Mouse (Mus musculus): ENCODE data around the gene Defb20.
A peak's percentile ranks its signal among the peaks of the same experiment; 100 is the strongest.
"Not testable (repeated sequence)": the region's sequence is repeated elsewhere in the genome, so short reads cannot be mapped to it uniquely, and the experiment has no call there.

The Defb20 gene

DNA sequence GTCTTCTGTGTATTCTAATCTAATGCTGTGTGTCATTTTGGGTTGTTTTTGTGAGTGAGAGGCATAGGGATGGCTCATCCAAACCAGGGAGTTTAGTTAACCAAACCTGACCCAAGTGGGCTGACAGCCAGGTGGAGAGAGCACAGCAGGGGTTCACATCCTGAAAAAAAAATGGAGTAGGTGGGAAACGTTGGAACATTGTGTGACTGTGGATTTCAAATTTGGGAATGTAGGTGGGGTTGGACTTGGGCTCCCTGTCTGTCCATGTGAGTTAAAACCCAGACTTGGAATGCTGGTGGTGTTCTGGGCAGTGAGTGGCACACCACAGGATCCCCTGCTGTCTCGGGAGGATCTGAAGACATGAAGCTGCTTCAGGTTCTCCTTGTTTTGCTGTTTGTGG lies at the start of gene Defb20:
TSS of gene Defb20 (plus strand) at position 301 of the 400 bp plus-strand sequence.
- no peak for DNase-seq (ENCODE audit: low read depth, low spot score)

DNA sequence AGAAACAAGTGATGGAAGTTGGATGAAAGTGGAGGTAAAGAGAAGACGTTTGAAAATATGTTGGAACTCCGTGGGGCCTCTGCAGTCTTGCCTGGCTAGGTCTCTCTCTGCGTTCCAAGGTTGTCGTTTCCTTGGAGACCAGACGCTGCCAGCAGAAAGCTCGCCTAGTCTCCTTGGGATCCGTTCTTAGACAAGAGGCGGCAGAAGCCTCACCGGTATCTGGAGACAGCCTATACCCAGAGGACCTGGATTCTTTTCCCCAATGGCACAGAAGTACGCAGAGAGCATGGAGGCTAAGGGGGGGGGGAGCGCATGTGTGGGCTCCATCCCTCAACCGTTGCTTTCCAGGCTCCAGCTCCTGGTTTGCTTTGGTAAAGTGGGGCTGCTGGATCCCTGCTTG lies 49.4 kb upstream of the Defb20 start:
- DNase-seq (ENCODE audit: low read depth, low spot score) = no peak

DNA sequence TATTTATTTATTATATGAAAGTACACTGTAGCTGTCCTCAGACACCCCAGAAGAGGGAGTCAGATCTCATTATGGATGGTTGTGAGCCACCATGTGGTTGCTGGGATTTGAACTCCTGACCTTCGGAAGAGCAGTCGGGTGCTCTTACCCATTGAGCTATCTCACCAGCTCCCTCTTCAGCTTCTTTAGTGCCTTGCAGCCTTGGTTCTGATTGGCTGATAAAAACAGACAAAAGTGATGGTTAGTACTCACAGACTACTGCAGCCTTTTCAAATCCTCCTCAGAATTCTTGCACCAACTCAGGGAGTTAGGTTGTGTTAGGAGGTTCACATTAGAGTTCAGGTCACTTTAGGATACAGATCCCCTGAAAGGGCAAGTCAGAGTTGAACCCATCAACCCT lies 48.4 kb upstream of the Defb20 start:
- DNase-seq (ENCODE audit: low read depth, low spot score) = not testable (repeated sequence)

DNA sequence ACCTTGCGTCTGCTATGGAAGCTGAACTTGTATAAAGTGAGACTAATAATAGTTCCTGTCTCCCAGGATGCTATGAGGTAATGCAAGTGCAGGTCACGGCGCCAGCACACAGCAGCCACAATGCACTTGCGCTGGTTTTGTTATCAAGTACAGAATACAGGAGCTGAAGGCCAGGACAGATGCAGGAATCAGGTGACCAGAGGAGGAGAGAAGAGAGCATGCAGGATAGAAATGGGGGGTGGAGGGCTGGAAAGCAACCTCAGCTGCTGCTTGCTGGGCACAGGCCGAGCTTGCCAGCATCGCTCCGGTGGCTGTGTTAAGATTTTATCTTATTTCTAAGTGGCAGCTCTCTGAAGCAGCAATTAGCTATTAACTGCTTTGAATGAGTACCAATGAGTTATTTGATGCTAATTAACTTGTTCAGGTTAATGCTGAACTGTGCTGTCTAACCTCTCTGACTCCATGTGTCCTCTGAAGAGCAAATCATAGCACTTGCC lies 40.4 kb upstream of the Defb20 start:
- DNase-seq (ENCODE audit: low read depth, low spot score) = no peak

DNA sequence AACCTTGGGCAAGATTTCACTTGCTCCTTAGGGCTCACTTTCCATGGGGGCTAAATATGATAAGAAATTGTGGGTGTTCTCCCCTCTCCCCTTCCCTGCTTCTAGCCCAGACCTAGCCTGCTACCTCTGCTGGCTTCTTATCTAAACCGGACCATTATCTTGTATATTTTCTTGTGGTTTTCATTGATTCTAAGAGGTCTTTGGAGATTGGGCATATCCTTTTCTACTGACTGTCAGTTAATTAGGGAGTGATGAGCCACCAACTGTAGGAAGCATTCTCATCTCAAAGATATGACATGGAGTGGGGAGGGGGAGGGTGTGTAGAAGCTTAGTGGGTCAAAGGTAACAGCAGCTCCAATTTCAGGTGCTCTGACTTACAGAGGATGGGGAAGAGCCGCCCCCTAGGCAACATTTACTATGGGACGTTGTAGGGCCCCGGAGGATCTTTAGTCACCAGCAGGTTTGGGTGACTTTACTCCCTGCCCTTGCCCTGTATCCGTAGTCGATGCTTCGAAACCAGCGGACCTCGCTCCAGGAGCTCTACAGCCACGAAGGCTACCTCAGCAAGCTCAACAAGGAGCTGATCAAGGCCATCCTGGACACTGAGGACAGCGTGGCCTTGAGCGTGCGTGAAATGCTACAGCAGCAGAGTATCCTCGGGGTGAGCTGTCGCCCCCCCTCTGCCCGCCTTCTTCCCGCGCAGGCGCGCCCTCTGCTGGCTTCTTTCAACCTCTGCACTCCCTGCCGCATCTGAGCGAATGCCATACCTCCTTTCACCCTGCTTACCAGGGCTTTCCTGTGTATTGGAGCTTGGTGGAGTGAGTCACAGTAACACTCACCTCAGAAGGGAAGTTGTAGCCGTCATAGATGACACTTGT lies 39.6 kb upstream of the Defb20 start:
- peak; percentile 67 for DNase-seq (ENCODE audit: low read depth, low spot score)

DNA sequence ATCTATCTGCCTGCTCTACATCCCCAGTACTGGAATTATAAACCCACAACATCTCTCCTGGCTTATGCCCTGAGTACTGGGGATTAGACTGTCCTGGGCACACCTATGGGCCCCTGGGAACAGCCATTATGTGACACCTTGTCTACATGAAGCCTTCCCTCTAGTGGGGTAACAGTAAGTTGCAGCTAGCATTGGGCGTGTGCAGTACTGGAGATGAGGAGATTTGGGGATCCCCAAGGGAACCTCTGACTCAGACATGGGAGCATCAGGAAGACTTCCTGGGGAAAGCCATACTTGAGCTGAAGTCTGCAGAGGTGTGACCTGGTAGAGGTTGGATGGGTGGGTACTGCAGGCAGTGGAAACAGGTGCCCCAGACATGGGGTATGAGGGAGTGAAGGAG lies 37.9 kb upstream of the Defb20 start:
- DNase-seq (ENCODE audit: low read depth, low spot score) = no peak

DNA sequence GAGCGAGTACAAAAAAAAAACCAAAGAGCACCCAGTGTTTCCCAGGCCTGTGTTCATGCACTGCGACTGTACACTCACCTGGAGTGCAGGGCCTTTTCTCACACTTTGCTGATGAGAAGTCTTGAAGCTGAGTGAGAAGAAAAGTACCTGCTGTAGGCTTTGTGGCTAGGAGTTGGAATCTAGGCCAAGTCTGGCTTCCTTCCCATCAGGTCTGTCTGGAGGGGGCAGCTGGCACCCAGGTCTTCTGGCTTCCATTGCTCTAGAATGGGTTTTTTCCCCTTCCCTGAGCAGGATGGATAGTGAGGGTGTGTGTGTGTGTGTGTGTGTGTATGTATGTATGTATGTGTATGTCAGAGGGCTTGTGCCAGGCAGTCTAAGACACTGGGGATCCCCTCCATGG lies 37.0 kb upstream of the Defb20 start:
- no peak for DNase-seq (ENCODE audit: low read depth, low spot score)

DNA sequence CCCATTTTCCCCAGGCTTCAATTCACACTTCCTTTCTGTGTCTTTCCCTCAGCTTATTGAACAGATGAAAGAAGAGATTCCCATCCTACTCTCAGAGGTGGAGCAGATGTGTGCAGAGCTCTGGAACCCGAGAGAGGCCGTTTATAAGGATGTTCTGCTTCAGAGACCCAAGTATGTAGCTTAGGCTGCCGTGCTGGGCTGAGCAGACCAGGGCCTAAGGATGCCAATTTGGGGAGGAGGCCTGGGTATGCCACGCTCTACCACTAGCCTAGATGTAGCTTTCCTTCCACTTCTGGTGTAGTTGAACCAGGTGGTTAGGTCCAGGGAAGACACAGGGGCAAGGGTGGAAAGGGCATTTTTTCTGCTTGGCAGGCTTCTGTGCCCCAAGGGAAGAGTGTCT lies 34.5 kb upstream of the Defb20 start:
- DNase-seq (ENCODE audit: low read depth, low spot score) = no peak

DNA sequence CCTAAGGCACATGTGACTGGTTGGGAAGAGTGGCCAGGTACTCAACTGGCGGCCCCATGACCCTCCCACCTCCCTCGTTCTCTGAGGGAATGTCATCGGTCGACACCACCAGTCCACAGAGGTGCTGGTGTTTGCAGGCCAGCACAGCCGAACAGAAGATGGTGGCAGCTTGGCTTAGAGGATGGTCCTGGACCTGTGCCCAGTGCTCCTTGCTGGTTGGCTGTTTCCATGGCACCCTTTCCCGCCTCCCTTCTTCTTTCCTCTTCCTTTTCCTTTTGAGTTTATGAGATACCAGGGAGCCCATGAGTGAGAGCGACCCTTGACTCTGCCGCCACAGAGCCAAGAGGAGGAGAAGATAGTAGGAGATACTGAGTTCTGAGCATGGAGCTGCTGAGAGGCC lies 33.6 kb upstream of the Defb20 start:
- no peak for DNase-seq (ENCODE audit: low read depth, low spot score)

DNA sequence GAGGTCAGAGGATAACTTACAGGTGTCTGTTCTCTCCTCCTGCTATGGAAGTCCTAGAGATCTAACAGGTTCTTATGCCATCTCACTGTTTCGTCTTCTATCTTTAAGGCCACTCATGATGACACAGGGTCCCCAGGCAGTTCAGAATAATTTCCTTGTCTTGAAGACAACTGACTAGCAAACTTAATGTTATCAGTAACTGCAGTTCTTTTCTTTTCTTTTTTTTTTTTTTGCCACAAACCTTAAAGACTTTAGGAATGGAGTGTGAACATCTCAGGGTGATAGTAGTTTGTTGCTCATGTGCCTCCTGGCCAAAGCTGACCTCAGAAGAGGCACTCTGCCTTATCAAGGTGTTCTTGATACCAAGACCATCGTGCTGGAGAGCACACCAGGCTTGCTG lies 30.2 kb upstream of the Defb20 start:
- no peak for DNase-seq (ENCODE audit: low read depth, low spot score)

DNA sequence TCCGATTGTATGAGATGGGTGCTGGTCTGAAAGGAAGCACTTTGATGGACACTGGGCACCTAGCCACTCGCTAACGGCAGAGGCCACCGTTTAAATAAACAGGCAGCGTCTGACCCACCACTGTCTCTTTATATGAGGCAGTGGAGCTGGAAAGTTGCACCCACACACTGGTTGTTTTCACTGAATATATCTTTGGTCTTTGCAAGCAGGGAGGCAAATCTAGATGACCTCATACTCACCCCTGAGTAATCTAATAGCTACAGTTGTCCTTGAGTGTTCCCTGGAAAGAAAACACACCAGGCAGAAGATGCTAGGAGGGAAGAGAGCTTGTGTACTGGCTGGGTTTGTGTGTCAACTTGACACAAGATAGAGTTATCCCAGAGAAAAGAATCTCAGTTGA lies 29.4 kb upstream of the Defb20 start:
- DNase-seq (ENCODE audit: low read depth, low spot score) = no peak

DNA sequence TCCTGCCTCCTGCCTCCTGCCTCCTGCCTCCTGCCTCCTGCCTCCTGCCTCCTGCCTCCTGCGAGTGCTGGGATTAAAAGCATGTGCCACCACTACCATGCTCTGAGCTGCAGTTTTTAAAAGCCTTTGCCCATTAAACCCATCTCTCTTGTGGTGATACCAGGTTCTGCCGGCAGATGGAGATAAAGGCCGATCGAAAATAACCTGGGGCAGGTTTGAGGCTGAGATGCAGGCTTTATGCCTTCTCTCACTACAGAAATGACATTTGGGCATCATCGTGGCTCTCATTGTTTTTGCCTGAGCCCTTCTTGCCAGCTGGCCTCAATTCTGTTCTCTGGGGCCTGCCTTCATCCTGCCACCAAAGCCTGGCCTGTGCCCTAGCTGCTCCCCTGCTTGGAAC lies 26.6 kb upstream of the Defb20 start:
- peak; percentile 54 for DNase-seq (ENCODE audit: low read depth, low spot score)

DNA sequence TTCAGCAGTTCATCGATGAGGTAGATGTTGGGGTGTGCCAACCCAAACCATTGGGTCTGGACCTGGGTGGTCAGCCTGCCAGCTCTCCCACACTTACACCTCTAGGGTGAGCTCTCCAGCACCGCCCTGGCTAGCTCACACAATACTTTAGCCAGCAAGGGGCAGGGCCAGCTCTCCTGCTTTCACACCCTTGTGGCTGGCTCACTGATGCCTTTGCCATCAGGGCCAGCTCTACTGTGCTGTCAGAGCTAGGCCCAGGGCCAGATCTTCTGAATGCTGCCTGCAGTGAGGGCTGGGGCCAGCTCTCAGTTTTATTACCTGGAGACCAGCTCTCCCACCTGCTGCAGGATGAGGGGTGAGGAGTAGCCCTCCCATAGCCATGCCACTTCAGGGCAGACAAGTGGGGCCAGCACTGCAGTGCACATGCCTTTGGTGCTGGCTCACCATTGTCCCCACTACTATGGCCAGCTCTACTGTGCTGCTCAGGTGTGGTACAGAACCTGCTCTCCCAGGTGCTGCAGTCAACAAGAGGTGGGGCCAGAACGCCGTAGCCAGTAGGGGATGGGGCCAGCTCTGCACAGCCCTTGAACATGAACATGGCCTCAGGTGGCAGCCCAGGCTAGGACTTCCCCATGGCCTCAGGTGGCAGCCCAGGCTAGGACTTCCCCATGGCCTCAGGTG lies 24.6 kb upstream of the Defb20 start:
- no peak for DNase-seq (ENCODE audit: low read depth, low spot score)

DNA sequence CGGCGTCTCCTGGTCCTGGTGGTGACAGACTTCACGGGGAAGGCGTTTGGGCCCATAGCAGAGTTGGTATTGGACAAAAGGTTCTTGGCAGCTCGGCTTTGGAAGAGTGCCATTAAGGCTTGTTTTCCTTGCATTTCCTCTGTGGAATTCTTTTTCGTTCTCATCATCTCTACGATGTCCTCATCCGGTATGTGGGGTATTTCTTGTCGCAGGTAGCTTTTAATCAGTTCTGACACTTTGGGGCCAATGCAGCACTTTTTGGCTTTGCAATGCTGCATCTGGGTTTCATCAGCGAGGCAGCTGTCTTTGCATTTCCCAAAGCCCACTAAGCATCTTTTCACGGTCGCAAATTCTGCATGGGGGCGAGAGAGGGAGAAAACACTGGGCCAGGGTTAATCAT lies 17.6 kb upstream of the Defb20 start:
- DNase-seq (ENCODE audit: low read depth, low spot score) = no peak

DNA sequence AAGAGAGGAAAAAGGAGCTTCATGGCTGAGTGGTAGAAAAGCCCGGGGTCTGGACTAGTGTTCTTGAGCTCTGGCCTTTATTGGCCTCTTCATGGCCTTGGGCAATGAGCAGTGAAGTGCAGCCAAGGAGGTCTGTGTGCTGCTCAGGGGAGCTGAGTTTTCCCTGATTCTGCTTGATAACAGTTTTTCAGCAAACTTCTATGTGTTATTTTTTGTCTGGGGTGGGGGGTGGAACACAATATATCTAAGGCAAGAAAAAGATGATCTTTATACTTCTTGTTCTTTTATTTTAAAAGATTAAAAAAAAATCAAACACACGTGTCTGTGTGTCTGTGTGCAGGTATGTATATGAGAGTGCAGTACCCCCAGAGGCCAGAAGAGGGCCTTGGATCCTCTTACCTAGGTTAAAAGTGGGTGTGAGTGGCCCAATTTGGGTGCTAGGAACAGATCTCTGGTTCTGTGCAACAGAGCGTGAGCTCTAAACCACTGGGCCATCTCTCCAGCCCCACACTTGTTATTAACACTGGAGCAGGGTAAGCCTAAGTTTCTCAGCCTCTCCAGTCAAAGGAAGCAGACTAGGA lies 12.2 kb upstream of the Defb20 start, which contains the start of gene Defb23:
TSS of gene Defb23 (minus strand) at position 51 of the 581 bp plus-strand sequence.
- DNase-seq (ENCODE audit: low read depth, low spot score) = no peak

DNA sequence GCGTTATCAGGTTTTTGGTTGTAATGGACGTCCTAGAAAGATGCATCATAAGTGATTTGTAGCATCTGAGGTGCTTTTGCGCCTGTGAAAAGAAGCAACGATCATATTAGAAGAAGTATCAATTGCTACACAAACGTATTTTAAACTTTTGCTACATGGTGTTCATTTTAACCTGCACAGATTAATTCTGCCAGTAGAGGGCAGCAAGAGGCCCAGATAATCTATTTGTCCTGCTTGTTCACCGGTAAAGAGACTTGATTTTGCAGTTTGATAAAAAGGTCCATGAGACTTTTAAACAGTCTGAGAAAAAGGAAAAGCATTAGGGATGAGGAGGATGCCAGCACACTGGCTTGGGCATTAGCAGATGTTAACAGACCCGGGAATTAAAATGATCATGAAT lies 5.9 kb upstream of the Defb20 start:
- peak; percentile 74 for DNase-seq (ENCODE audit: low read depth, low spot score)

DNA sequence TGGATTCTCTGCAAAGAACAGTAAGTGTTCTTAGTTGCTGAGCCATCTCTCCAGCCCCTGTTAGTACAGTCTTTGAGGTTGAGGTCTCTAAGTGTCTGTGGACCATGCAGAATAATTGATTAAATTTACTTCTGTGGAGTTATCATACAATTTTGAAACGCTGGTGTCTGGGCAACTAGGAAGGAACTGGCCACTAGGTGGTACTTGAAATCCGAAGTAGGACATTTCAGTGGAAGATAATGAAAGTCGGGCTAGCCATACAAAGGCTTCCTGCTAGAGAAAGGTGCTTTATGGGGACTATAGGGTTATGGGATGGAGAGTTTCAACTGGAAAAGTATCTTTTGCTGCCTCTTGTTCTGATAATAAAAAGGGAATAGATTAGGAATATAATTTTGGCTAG lies 4.4 kb upstream of the Defb20 start:
- DNase-seq (ENCODE audit: low read depth, low spot score) = no peak

DNA sequence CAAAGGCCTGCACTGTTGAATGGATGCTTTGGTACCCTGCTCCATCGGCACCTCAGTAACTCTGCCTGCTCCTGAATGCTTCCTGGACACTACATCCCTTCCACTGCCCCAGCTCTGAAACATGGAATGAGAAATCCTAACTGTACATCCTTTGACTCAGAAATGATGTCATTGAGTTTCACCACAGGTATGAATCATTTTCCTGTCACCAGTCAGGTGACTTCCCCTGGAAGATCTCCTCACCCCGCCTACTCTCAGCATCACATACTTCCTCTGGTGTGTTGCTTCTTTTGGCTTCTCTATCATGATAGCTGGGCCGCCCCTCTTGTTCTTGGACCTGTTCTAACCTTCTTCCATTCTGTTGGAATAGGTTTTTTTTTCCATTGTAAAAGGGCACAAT lies 4.0 kb downstream of the Defb20 start:
- DNase-seq (ENCODE audit: low read depth, low spot score) = no peak

DNA sequence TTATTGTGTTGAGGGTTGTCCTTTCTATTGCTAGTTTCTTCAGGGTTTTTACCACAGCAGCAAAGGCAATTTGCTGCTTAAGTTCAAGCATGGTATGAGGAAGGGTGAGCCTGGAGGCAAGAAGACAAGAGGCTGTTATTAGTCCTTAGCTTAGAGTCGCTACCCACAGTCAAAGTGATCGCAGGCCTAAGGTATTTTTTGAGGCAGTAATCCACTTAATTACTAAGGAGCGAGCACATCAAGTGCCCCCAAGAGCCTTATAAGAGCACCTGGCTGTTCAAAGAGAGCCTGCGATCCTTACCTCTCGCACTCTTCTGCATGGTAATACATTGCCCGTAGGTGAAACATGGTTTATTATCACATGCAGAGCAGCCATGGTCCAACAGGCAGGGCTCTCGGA lies 4.9 kb downstream of the Defb20 start:
- no peak for DNase-seq (ENCODE audit: low read depth, low spot score)

DNA sequence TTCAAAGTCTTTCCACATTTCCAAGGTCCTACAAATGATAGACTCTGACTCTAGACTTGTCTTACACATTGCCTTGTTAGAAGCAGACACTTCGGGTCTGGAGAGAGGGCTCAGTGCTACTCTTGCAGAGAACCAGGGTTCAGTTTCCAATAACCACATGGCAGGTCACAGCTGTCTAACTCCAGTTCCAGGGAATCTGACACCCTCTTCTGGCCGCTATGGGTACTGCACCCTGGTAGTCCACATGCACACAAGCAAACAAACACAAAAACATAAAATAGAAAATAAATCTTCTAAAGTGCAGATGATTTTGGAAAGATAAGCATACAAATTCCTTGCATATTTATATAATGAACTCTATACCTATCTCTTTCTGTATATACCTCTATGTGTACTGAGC lies 10.2 kb downstream of the Defb20 start:
- peak; percentile 28 for DNase-seq (ENCODE audit: low read depth, low spot score)

DNA sequence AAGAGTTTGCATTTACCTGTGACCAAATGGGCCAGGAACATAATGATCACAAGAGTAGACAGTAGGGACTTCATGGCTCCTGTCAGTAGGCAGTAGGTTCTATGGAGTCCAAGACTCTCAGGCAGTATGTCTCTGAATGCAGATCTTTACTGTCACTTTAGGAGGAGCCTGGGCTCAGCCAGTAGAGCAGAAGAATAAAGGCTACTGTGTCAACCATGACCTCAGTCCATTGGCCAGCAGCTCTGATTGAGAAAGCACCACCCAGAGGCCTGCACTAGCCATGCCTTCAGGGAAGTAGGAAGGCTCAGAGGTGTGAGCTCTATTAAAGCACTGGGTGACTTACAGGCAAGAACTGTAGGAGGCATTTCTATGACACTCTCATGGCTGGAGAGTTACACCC lies 13.2 kb downstream of the Defb20 start, which contains the start of gene Defb22:
TSS of gene Defb22 (minus strand) at position 101 of the 400 bp plus-strand sequence.
- no peak for DNase-seq (ENCODE audit: low read depth, low spot score)

DNA sequence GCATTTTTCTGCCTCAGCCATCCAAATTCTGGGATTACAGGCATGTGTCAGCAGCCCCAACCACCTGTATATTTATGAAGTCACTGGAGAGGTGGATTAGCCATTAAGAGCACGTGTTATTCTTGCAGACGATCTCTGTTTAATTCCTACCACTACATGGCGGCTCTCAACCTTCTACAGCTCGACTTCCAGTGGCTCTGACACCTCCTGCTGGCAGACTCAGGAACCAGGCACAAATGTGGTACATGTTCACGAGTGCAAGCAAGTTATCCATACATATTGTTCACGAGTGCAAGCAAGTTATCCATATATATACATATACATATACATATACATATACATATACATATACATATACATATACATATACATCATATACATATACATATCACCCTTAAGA lies 16.3 kb downstream of the Defb20 start:
- no peak for DNase-seq (ENCODE audit: low read depth, low spot score)
